Mouse (Mus musculus): ENCODE measurements around the gene Sstr2. TPM values are rescaled to one million over a fixed set of nuclear protein-coding genes. Genes with fewer than 3 reads are reported as not detected.
A peak's percentile ranks its signal among the peaks of the same experiment; 100 is the strongest.

Sstr2 gene
- 2.2 and 2.7 TPM in 2 replicates for polyA plus RNA-seq (2014; fragmentation: Nextera tagmentation; extraction: Ambion mirVana)

DNA sequence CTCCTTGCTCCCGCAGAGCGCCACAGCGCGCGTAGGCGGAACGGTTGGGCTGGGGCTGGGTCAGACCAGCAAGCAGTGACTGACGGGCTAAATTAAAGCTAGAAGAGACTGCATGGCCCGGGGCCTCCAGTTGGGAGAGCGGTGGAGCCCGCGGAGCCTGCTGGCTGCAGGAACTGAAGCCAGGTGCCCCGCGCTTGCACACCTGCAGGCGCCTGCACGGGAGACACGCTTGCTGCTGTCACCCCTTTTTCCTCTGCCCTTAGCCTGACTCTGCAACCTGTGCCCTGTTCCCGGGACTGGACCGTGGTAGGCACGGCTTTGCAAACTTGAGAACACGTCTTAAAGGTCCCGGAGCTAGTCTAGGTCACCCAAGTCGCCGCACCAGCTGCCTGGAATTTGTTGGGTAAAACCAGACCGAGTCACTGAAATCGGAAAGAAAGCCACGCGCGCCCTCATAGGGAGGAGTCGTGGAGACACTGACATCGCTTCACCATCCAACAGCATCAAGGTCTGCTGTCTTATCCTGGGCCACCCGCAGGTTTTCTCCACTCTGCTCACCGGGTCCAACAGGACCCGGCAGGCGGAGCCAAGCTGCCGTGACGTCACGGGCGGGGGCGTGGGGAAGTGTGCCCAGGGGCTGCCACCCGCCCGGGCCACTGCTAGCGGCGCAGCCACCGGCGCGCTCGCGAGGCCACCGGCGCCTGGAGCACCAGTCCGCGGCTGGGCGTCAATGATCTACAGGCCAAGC is at the start of gene Sstr2:
Gene Sstr2 (plus strand): TSS at position 671 of the 748 bp plus-strand sequence.
- Histone ChIP-seq H3K4me1 (replicated peaks; ENCODE audit: control insufficient read depth, insufficient read depth, low read length) (peaks cover 10% of the 10 kb centered on the region; the same call in 1 of the 2 replicates), H3K36me3 (ENCODE audit: control insufficient read depth, insufficient read depth, low read length) (no peaks in the 10 kb centered on the region), H3K9me3 (ENCODE audit: control insufficient read depth, low read length) (no peaks in the 10 kb centered on the region), H3K27me3 (replicated peaks; ENCODE audit: control insufficient read depth, insufficient read depth, low read length) (peaks cover 39% of the 10 kb centered on the region), H3K4me3 (ENCODE audit: low read depth, low read length) (peak within 1 kb of the TSS; percentile 38), H3K9ac (ENCODE audit: low read depth, low read length) (no peak within 1 kb of the TSS; the same call in 1 of the 2 replicates), H3K4me2 (peak within 1 kb of the TSS; percentile 66), H3K27ac (ENCODE audit: low read depth, low read length) (no peak within 1 kb of the TSS)
- DNase-seq (ENCODE audit: low spot score): peak; percentile 66
- peak; percentile 39 for ATAC-seq (replicated peaks; ENCODE audit: low FRiP score)
- WGBS: 2% methylated on average over 54 of the region's 54 CpGs

DNA sequence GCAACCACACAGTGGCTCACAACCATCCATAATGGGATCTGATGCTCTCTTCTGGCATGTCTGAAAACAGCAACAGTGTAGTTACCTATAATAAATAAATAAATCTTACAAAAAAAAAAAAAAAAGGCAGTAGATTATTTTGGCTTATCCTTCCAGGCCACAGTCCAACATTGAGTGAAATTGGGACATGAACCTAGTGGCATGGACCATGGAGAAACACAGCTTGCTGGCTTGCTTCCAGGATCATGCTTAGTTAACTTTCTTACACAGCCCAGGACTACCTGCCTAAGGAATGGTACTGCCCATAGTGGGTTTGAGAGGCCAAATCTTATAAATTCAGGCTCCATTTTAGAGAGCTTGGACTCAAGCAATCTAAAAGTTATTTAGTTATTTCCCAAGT is 47.5 kb upstream of the Sstr2 start:
- Histone ChIP-seq H3K4me2 (no peak overlapping the region), H3K9ac (ENCODE audit: low read depth, low read length) (no peak overlapping the region), H3K27ac (ENCODE audit: low read depth, low read length) (no peak overlapping the region), H3K9me3 (ENCODE audit: control insufficient read depth, low read length) (no peaks in the 10 kb centered on the region), H3K27me3 (replicated peaks; ENCODE audit: control insufficient read depth, insufficient read depth, low read length) (no peaks in the 10 kb centered on the region), H3K4me1 (replicated peaks; ENCODE audit: control insufficient read depth, insufficient read depth, low read length) (no peaks in the 10 kb centered on the region; the same call in 1 of the 2 replicates), H3K36me3 (ENCODE audit: control insufficient read depth, insufficient read depth, low read length) (no peaks in the 10 kb centered on the region), H3K4me3 (ENCODE audit: low read depth, low read length) (no peak overlapping the region)
- DNase-seq (ENCODE audit: low spot score) (no peak), ATAC-seq (replicated peaks; ENCODE audit: low FRiP score) (no peak)

DNA sequence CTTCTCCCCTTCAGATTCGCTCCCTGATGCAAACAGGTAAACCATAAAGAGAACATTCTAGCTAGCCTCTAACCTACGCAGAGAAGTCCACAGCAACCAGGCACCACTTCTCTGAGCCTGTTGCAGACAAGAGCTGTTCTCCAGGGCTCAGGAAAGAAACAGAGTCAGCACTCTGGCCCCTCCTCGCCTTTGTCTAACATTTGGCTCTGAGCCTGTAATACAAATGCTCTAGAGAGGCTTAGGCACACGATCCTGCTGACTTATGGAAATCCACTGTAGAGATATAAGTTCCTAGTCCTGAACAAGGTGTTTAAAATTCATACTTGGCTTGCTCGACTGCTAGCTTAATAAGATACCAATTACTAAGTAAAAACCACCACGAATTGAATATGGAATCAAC is 46.5 kb upstream of the Sstr2 start:
- Histone ChIP-seq H3K27me3 (replicated peaks; ENCODE audit: control insufficient read depth, insufficient read depth, low read length) (no peaks in the 10 kb centered on the region), H3K9ac (ENCODE audit: low read depth, low read length) (no peak overlapping the region), H3K4me1 (replicated peaks; ENCODE audit: control insufficient read depth, insufficient read depth, low read length) (no peaks in the 10 kb centered on the region; the same call in 1 of the 2 replicates), H3K4me2 (no peak overlapping the region), H3K36me3 (ENCODE audit: control insufficient read depth, insufficient read depth, low read length) (no peaks in the 10 kb centered on the region), H3K9me3 (ENCODE audit: control insufficient read depth, low read length) (no peaks in the 10 kb centered on the region), H3K4me3 (ENCODE audit: low read depth, low read length) (no peak overlapping the region), H3K27ac (ENCODE audit: low read depth, low read length) (no peak overlapping the region)
- WGBS: 77% methylated on average over 6 of the region's 6 CpGs
- DNase-seq (ENCODE audit: low spot score) (no peak), ATAC-seq (replicated peaks; ENCODE audit: low FRiP score) (no peak)

DNA sequence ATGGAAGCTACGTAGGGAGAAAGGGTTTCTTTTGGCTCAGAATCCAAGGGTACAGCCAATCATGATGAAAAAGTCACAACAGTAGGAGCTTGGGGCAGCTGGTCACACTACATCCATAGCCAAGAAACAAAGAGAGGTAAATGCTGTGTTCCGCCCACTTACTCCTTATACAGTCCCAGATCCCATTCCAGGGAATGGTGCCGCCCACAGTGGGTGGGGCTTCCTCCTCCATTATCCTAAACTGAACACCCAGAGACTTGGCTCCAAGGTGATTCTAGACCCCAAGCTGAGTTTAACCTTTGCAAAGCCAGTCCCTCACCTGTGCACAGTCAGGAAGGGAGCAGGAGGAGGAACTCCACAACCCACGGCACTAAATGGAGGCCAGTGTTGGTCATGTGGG is 41.9 kb upstream of the Sstr2 start:
- 77% methylated on average over 4 of the region's 4 CpGs for WGBS
- no peak for ATAC-seq (replicated peaks; ENCODE audit: low FRiP score)

DNA sequence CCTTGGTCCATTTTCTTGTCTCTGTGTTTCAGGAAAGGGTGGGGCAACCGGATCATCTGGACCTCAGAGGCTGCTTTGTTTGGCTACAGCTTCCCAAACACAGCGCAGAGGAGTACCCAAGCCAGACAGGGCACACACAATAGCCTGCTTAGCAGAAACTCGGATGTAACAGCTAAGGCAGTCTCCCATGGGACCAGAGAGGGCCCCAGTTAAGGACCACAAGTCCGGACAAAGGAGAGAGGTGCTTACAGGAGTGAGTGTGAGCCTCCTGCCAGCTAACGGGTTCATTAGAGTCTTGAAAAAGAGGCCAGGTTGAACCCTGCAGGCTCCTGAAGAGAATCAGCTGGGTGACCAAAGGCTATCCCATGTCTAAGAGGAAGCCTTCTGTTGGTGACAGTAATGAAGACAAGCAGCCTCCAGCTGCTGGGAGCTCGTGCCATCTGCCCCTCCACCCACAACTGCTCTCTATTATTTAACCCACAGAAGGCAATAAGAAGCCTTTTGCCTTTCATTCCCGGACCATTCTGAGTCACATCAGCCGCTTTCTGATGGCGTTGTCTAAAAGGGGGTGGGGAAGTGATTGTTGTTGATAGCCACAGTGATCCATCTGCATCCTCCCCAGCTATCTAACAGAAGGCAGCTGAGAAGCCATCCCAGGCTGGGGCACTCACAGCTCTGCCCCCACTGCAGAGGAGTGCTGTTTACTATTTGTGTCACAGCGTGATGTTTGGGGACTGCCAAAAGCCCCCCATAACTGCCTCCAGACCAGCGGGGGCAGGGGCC is 35.1 kb upstream of the Sstr2 start:
- no peak for ATAC-seq (replicated peaks; ENCODE audit: low FRiP score)
- Histone ChIP-seq H3K9me3 (ENCODE audit: control insufficient read depth, low read length) (no peaks in the 10 kb centered on the region), H3K4me3 (ENCODE audit: low read depth, low read length) (no peak overlapping the region), H3K9ac (ENCODE audit: low read depth, low read length) (no peak overlapping the region), H3K36me3 (ENCODE audit: control insufficient read depth, insufficient read depth, low read length) (no peaks in the 10 kb centered on the region), H3K4me2 (no peak overlapping the region), H3K27ac (ENCODE audit: low read depth, low read length) (no peak overlapping the region), H3K27me3 (replicated peaks; ENCODE audit: control insufficient read depth, insufficient read depth, low read length) (no peaks in the 10 kb centered on the region), H3K4me1 (replicated peaks; ENCODE audit: control insufficient read depth, insufficient read depth, low read length) (no peaks in the 10 kb centered on the region)
- WGBS: 65% methylated on average over 11 of the region's 11 CpGs
- no peak for DNase-seq (ENCODE audit: low spot score)

More for the DNA sequence above, 41.9 kb upstream of the Sstr2 start:
- H3K9ac ChIP-seq (ENCODE audit: low read depth, low read length): no peak overlapping the region
- H3K36me3 ChIP-seq (ENCODE audit: control insufficient read depth, insufficient read depth, low read length): no peaks in the 10 kb centered on the region
- H3K27me3 ChIP-seq (replicated peaks; ENCODE audit: control insufficient read depth, insufficient read depth, low read length): no peaks in the 10 kb centered on the region
- no peak overlapping the region for H3K27ac ChIP-seq (ENCODE audit: low read depth, low read length)
- no peaks in the 10 kb centered on the region; the same call in 1 of the 2 replicates for H3K4me1 ChIP-seq (replicated peaks; ENCODE audit: control insufficient read depth, insufficient read depth, low read length)
- DNase-seq (ENCODE audit: low spot score): no peak
- H3K4me2 ChIP-seq: no peak overlapping the region
- no peak overlapping the region for H3K4me3 ChIP-seq (ENCODE audit: low read depth, low read length)
- no peaks in the 10 kb centered on the region for H3K9me3 ChIP-seq (ENCODE audit: control insufficient read depth, low read length)

DNA sequence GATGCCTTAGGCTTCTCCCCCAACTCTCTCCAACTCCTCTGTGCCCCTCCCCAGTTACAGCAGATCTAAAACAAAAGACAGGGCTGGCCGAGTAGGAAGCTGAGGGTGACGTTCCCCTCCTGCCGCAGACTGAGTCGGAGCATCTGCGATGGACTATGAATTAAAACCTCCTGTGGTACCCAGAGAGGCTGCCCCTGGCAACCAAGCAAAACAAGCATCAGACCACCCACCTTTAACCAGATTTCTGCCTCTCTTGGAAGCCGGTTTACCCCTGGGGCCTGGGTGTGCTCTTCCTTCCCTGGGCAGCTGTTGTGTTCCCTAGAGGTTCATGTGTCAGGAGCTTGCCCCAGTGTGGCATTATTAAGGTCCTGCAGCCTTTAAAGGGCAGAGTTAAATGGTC is 32.7 kb upstream of the Sstr2 start:
- Histone ChIP-seq H3K27ac (ENCODE audit: low read depth, low read length) (no peak overlapping the region), H3K36me3 (ENCODE audit: control insufficient read depth, insufficient read depth, low read length) (no peaks in the 10 kb centered on the region), H3K27me3 (replicated peaks; ENCODE audit: control insufficient read depth, insufficient read depth, low read length) (no peaks in the 10 kb centered on the region), H3K9me3 (ENCODE audit: control insufficient read depth, low read length) (no peaks in the 10 kb centered on the region), H3K4me2 (no peak overlapping the region), H3K9ac (ENCODE audit: low read depth, low read length) (no peak overlapping the region), H3K4me3 (ENCODE audit: low read depth, low read length) (no peak overlapping the region), H3K4me1 (replicated peaks; ENCODE audit: control insufficient read depth, insufficient read depth, low read length) (no peaks in the 10 kb centered on the region)
- ATAC-seq (replicated peaks; ENCODE audit: low FRiP score) (no peak), DNase-seq (ENCODE audit: low spot score) (no peak)
- 80% methylated on average over 6 of the region's 6 CpGs for WGBS

DNA sequence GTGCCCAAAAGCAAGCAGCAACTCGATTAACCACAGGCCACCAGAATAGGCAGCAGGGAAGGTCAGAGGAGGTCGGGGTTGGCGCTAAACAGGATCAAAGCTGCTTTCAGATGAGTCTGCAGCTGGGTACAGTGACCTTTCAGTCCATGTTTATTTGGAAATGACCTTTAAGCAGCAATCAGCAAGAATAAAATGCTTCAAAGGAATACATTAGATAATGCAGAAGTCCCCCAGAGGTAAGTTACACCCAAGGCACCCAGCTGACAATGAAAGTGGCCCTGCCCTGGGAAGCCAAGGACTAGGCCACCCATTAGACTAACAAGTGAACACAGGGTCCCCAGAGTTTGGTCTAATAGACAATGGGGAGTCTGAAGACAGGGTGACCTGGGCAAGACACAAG is 30.2 kb upstream of the Sstr2 start:
- Histone ChIP-seq H3K9ac (ENCODE audit: low read depth, low read length) (no peak overlapping the region), H3K27ac (ENCODE audit: low read depth, low read length) (no peak overlapping the region), H3K4me2 (no peak overlapping the region), H3K4me1 (replicated peaks; ENCODE audit: control insufficient read depth, insufficient read depth, low read length) (no peaks in the 10 kb centered on the region), H3K4me3 (ENCODE audit: low read depth, low read length) (no peak overlapping the region), H3K36me3 (ENCODE audit: control insufficient read depth, insufficient read depth, low read length) (no peaks in the 10 kb centered on the region), H3K9me3 (ENCODE audit: control insufficient read depth, low read length) (no peaks in the 10 kb centered on the region), H3K27me3 (replicated peaks; ENCODE audit: control insufficient read depth, insufficient read depth, low read length) (no peaks in the 10 kb centered on the region)
- DNase-seq (ENCODE audit: low spot score): no peak
- no peak for ATAC-seq (replicated peaks; ENCODE audit: low FRiP score)
- 52% methylated on average over 3 of the region's 3 CpGs for WGBS

DNA sequence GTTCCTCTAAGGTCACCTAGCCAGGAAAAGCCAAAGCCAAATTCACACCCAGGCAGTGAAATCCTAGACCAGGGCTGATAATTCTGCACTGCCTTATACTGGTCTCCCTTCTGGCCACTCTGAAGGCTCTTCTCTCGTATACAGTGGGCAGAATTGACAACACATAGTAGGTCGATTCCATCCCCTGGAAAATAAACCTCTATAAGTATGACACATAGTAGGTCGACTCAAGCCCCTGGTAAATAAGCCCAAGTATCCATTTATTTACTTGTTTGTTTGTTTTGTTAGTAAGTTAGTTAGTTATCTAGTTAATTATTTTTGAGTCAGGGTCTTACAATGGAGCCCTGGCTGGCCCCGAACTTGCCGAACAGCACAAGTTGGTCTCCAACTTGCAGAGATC is 24.0 kb upstream of the Sstr2 start:
- Histone ChIP-seq H3K9me3 (ENCODE audit: control insufficient read depth, low read length) (no peaks in the 10 kb centered on the region), H3K36me3 (ENCODE audit: control insufficient read depth, insufficient read depth, low read length) (no peaks in the 10 kb centered on the region), H3K4me2 (no peak overlapping the region), H3K4me1 (replicated peaks; ENCODE audit: control insufficient read depth, insufficient read depth, low read length) (no peaks in the 10 kb centered on the region), H3K9ac (ENCODE audit: low read depth, low read length) (no peak overlapping the region), H3K4me3 (ENCODE audit: low read depth, low read length) (no peak overlapping the region), H3K27me3 (replicated peaks; ENCODE audit: control insufficient read depth, insufficient read depth, low read length) (no peaks in the 10 kb centered on the region), H3K27ac (ENCODE audit: low read depth, low read length) (no peak overlapping the region)
- DNase-seq (ENCODE audit: low spot score): no peak
- 77% methylated on average over 5 of the region's 5 CpGs for WGBS
- ATAC-seq (replicated peaks; ENCODE audit: low FRiP score): no peak
